Mouse (Mus musculus): ENCODE data around the gene Mapkap1. TPM values are rescaled to one million over a fixed set of nuclear protein-coding genes. Genes with fewer than 3 reads are reported as not detected.

Mapkap1 gene
- polyA plus RNA-seq, 1 experiment: 5.9 TPM

GRCm38 (mm10) chr2:34571096-34571495, 164.5 kb downstream of the Mapkap1 start:
- peaks cover 5% of the 10 kb centered on the region for H3K36me3 ChIP-seq (ENCODE audit: control insufficient read depth)
- no peaks in the 10 kb centered on the region for H3K27me3 ChIP-seq (ENCODE audit: control insufficient read depth)

GRCm38 (mm10) chr2:34573073-34573472, 166.5 kb downstream of the Mapkap1 start:
- Histone ChIP-seq H3K4me3 (replicated peaks) (no peak overlapping the region), H3K9me3 (ENCODE audit: control insufficient read depth, low read length) (no peaks in the 10 kb centered on the region), H3K27me3 (ENCODE audit: control insufficient read depth) (no peaks in the 10 kb centered on the region), H3K36me3 (ENCODE audit: control insufficient read depth) (peaks cover 5% of the 10 kb centered on the region), H3K4me1 (ENCODE audit: control insufficient read depth) (no peaks in the 10 kb centered on the region; the same call in 1 of the 2 replicates)
- no peak for TF ChIP-seq TAL1 (IDR thresholded peaks at IDR 0.05; ENCODE audit: low read length)
- no peak for TF ChIP-seq GATA1 (IDR thresholded peaks at IDR 0.05; ENCODE audit: low read length)

More at GRCm38 (mm10) chr2:34571096-34571495, 164.5 kb downstream of the Mapkap1 start:
- TF ChIP-seq GATA1 (IDR thresholded peaks at IDR 0.05; ENCODE audit: low read length) (no peak), TAL1 (IDR thresholded peaks at IDR 0.05; ENCODE audit: low read length) (no peak)
- Histone ChIP-seq H3K4me3 (replicated peaks) (no peak overlapping the region), H3K9me3 (ENCODE audit: control insufficient read depth, low read length) (no peaks in the 10 kb centered on the region), H3K4me1 (ENCODE audit: control insufficient read depth) (no peaks in the 10 kb centered on the region; the same call in 1 of the 2 replicates)

DNA sequence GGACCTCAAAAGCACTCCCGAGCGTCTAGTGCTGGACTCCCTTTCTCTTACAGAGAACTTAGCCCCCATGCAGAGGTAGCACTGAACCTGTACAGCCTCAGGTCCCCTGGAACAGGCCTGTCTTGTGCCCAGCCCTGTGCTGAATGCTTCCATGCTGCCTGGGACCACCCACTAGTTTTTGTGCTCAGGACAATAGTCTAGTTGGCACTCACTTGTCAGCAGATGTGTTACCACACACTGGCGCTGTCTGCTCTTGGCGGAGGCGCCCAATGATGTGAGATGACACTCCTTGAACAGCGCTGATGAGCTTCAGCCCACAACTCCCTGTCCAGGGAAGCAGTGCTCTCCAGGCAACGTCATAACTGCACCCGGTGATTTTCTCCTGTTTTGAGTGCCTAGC, 182.0 kb downstream of the Mapkap1 start:
- Histone ChIP-seq H3K4me1 (ENCODE audit: control insufficient read depth) (no peaks in the 10 kb centered on the region), H3K27me3 (ENCODE audit: control insufficient read depth) (no peaks in the 10 kb centered on the region), H3K36me3 (ENCODE audit: control insufficient read depth) (peaks cover 16% of the 10 kb centered on the region), H3K9me3 (ENCODE audit: control insufficient read depth, low read length) (no peaks in the 10 kb centered on the region), H3K4me3 (replicated peaks) (no peak overlapping the region)
- no peak for TF ChIP-seq TAL1 (IDR thresholded peaks at IDR 0.05; ENCODE audit: low read length)
- TF ChIP-seq GATA1 (IDR thresholded peaks at IDR 0.05; ENCODE audit: low read length): no peak

DNA sequence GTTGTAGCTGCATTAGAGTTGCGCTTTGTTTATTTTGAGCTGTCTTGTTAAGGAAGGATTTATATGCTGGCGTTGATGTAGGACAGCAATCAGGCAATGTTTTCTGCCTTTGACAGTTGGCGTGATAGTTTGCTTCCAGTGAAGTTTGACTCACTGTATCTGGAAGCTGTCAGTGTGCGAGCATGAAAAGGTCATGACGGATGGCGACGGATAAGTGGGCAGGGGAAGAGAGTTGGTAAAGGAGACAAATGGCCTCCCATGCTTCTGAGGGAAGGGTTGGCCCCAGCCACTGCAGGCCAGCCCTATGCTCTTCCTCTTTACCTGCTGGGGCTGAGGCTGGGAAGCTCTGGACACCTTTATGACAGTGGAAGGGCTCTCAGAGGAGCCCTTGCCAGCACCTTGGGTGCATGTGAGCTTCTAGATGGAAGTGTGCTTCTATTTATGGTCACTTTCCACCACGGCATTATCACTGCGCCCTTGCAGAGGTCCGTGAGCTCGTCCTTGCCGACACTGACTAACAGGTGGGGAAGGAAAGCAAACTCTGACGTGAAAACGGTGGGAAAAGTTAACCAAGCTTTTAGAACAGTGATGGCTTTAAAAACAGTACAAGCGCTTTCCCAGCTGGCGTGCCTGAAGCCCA, 185.3 kb downstream of the Mapkap1 start:
- no peaks in the 10 kb centered on the region for H3K9me3 ChIP-seq (ENCODE audit: control insufficient read depth, low read length)
- TF ChIP-seq TAL1 (IDR thresholded peaks at IDR 0.05; ENCODE audit: low read length) (no peak), GATA1 (IDR thresholded peaks at IDR 0.05; ENCODE audit: low read length) (no peak)
- H3K4me3 ChIP-seq (replicated peaks): no peak overlapping the region
- no peaks in the 10 kb centered on the region for H3K4me1 ChIP-seq (ENCODE audit: control insufficient read depth)
- H3K36me3 ChIP-seq (ENCODE audit: control insufficient read depth): no peaks in the 10 kb centered on the region; the same call in 1 of the 2 replicates
- H3K27me3 ChIP-seq (ENCODE audit: control insufficient read depth): no peaks in the 10 kb centered on the region

DNA sequence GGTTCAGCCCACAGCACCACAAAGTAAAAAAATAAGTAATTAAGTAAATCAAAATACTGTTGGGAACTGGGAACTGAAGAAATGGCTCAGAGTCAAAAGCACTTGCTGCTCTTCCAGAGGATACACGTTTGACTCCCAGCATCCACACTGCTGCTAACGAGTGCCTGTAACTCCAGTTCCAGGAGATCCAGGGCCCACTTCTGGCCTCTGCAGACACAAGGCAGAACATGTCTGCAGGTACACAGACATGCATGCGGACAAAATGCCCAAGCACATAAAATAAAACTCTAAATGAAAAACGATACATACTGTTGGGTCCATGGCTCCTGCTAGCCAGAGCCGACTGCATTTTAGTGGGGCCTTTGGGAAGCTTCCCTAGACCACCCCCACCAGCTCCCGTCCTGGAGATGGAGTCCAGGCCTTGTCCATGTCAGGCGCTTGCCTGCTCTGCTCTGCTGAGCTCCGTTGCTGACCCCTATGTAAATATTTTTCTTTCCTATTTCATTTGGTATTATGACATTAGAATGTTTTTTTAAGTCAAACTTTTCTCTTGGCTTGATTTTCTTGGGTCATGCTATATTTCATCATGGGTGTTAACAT, 185.9 kb downstream of the Mapkap1 start:
- Histone ChIP-seq H3K36me3 (ENCODE audit: control insufficient read depth) (no peaks in the 10 kb centered on the region), H3K4me1 (ENCODE audit: control insufficient read depth) (no peaks in the 10 kb centered on the region), H3K9me3 (ENCODE audit: control insufficient read depth, low read length) (no peaks in the 10 kb centered on the region), H3K27me3 (ENCODE audit: control insufficient read depth) (no peaks in the 10 kb centered on the region), H3K4me3 (replicated peaks) (no peak overlapping the region)
- TF ChIP-seq TAL1 (IDR thresholded peaks at IDR 0.05; ENCODE audit: low read length) (no peak), GATA1 (IDR thresholded peaks at IDR 0.05; ENCODE audit: low read length) (no peak)

DNA sequence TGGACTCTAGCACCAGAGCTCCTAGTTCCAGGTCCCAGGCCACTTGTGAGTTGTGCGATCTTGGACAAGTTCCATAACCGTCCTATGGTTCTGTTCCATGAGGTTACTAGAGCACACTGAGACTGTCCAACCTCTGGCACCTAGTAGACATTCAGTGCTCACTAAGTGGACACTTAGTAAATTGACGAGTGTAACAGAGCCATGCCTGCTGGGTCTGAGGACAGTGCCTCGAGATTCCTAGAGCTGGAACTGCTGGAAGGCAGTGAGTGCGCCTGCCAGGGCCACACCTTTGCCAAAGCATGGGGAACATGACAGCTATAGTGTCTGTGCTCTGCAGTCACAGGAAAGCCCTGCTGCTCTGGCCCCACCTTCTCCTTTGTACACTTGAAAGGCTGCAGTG, 187.4 kb downstream of the Mapkap1 start:
- H3K4me1 ChIP-seq (ENCODE audit: control insufficient read depth): no peaks in the 10 kb centered on the region
- no peaks in the 10 kb centered on the region for H3K9me3 ChIP-seq (ENCODE audit: control insufficient read depth, low read length)
- TF ChIP-seq GATA1 (IDR thresholded peaks at IDR 0.05; ENCODE audit: low read length) (no peak), TAL1 (IDR thresholded peaks at IDR 0.05; ENCODE audit: low read length) (no peak)
- H3K27me3 ChIP-seq (ENCODE audit: control insufficient read depth): no peaks in the 10 kb centered on the region
- H3K4me3 ChIP-seq (replicated peaks): no peak overlapping the region
- H3K36me3 ChIP-seq (ENCODE audit: control insufficient read depth): peaks cover 5% of the 10 kb centered on the region

- Histone ChIP-seq H3K27me3 (ENCODE audit: control insufficient read depth) (no peaks in the 10 kb centered on the region), H3K36me3 (ENCODE audit: control insufficient read depth) (peaks cover 7% of the 10 kb centered on the region), H3K4me3 (replicated peaks) (no peak overlapping the region), H3K9me3 (ENCODE audit: control insufficient read depth, low read length) (no peaks in the 10 kb centered on the region), H3K4me1 (ENCODE audit: control insufficient read depth) (no peaks in the 10 kb centered on the region)
- TF ChIP-seq TAL1 (IDR thresholded peaks at IDR 0.05; ENCODE audit: low read length) (no peak), GATA1 (IDR thresholded peaks at IDR 0.05; ENCODE audit: low read length) (no peak)
These were observed 193.2 kb downstream of the Mapkap1 start for GRCm38 (mm10) chr2:34599606-34600255.

DNA sequence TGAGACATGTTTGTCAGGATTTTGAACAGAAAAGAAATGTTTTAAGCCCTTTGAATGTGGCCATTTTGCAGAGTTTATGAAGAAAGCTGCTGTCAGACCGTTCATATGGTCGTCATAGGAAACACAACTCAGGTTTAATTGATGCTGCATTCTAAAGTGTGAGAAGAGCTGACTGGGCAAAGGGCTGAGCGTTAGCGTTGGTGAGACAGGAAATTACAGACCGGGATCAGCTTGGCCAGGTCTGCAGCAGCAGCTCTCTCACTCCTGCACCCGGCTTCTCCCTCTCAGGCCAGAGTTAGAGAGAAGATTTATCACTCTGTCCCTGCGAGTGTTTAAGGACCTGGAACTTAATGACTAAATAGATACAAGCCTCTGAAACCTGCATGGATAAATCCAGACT, 194.2 kb downstream of the Mapkap1 start:
- Histone ChIP-seq H3K9me3 (ENCODE audit: control insufficient read depth, low read length) (no peaks in the 10 kb centered on the region), H3K27me3 (ENCODE audit: control insufficient read depth) (no peaks in the 10 kb centered on the region), H3K4me3 (replicated peaks) (no peak overlapping the region), H3K4me1 (ENCODE audit: control insufficient read depth) (no peaks in the 10 kb centered on the region), H3K36me3 (ENCODE audit: control insufficient read depth) (peaks cover 7% of the 10 kb centered on the region)
- TF ChIP-seq GATA1 (IDR thresholded peaks at IDR 0.05; ENCODE audit: low read length) (no peak), TAL1 (IDR thresholded peaks at IDR 0.05; ENCODE audit: low read length) (no peak)

- Histone ChIP-seq H3K4me3 (replicated peaks) (no peak overlapping the region), H3K27me3 (ENCODE audit: control insufficient read depth) (no peaks in the 10 kb centered on the region), H3K36me3 (ENCODE audit: control insufficient read depth) (peaks cover 7% of the 10 kb centered on the region), H3K9me3 (ENCODE audit: control insufficient read depth, low read length) (no peaks in the 10 kb centered on the region), H3K4me1 (ENCODE audit: control insufficient read depth) (no peaks in the 10 kb centered on the region)
- TF ChIP-seq GATA1 (IDR thresholded peaks at IDR 0.05; ENCODE audit: low read length) (no peak), TAL1 (IDR thresholded peaks at IDR 0.05; ENCODE audit: low read length) (no peak)
These were observed 195.6 kb downstream of the Mapkap1 start for GRCm38 (mm10) chr2:34602111-34602541.
